Mouse (Mus musculus): ENCODE measurements around the gene Slc30a1.

DNA sequence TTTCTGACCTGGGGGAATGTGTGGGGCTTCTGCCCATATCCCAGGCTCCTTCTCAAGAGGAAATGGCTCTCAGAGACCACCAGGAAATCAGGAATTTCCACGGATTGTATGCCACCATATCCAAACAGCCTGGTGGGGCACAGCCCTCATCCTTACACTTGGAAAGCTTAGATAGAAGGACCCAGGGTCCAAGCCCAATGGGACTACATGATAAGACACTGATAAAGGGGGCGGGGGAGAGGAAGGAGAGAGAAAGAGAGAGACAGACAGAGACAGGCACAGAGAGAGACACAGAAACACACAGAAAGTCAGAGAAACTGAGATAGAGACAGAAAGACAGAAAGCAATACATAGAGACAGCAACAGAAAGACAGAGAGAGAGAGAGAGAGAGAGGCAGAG is 24.9 kb upstream of the Slc30a1 start:
- no peak for TF ChIP-seq CTCF (IDR thresholded peaks at IDR 0.05)
- TF ChIP-seq EP300 (IDR thresholded peaks at IDR 0.05), result no peak
